Mouse (Mus musculus) hindbrain, embryonic 12.5 days (tissue): ENCODE results near the gene Pan2. TPM values are rescaled to one million over a fixed set of nuclear protein-coding genes. Genes with fewer than 3 reads are reported as not detected.

ENCODE experiments used
- ATAC-seq: fragments of 200-750 bp; cut with Nextera tagmentation; 2 replicates; pipeline ENCODE4 v1.8.0; 2017; ENCODE audit warnings: moderate TSS enrichment; ENCODE audit not compliant: low FRiP score
- H3K27ac ChIP-seq: fragments of 300-500 bp; sonication (generic); 2 replicates; pipeline ENCODE4 v1.5.1; 2016; ENCODE audit warnings: mild to moderate bottlenecking
- H3K27me3 ChIP-seq: fragments of 300-500 bp; sonication (generic); 2 replicates; pipeline ENCODE4 v1.6.1; 2016; ENCODE audit warnings: mild to moderate bottlenecking
- H3K36me3 ChIP-seq: fragments of 300-500 bp; sonication (generic); 2 replicates; pipeline ENCODE4 v1.6.1; 2016; ENCODE audit warnings: mild to moderate bottlenecking
- H3K4me1 ChIP-seq: fragments of 300-500 bp; sonication (generic); 2 replicates; pipeline ENCODE4 v1.6.1; 2016
- H3K4me2 ChIP-seq: fragments of 300-500 bp; sonication (generic); replicated peaks from 2 replicates; pipeline ENCODE4 v1.6.1; 2016; ENCODE audit warnings: mild to moderate bottlenecking
- H3K4me3 ChIP-seq: fragments of 300-500 bp; sonication (generic); 2 replicates; pipeline ENCODE4 v1.5.1; 2016; ENCODE audit warnings: mild to moderate bottlenecking
- H3K9ac ChIP-seq: fragments of 300-500 bp; sonication (generic); 2 replicates; pipeline ENCODE4 v1.6.1; 2016; ENCODE audit warnings: mild to moderate bottlenecking, moderate library complexity
- H3K9me3 ChIP-seq: fragments of 300-500 bp; sonication (generic); replicated peaks from 2 replicates; pipeline ENCODE4 v1.6.1; 2016; ENCODE audit warnings: mild to moderate bottlenecking
- WGBS: fragments of 180-500 bp; shearing (Covaris S2); methylation state at CpG from one replicate; pipeline ENCODE4 v1.1.7; 2016; 5-methylcytosine and 5-hydroxymethylcytosine counted together
- polyA plus RNA-seq: library from polyadenylated mRNA; unstranded; fragments of >200 nt; fragmentation: Nextera tagmentation; extraction: Ambion mirVana; gene quantifications from 2 replicates; pipeline ENCODE4 v1.2.1, GENCODE M21; 2016

Pan2 gene
- polyA plus RNA-seq, 1 experiment from 2014 or later, result 34.1 TPM

DNA sequence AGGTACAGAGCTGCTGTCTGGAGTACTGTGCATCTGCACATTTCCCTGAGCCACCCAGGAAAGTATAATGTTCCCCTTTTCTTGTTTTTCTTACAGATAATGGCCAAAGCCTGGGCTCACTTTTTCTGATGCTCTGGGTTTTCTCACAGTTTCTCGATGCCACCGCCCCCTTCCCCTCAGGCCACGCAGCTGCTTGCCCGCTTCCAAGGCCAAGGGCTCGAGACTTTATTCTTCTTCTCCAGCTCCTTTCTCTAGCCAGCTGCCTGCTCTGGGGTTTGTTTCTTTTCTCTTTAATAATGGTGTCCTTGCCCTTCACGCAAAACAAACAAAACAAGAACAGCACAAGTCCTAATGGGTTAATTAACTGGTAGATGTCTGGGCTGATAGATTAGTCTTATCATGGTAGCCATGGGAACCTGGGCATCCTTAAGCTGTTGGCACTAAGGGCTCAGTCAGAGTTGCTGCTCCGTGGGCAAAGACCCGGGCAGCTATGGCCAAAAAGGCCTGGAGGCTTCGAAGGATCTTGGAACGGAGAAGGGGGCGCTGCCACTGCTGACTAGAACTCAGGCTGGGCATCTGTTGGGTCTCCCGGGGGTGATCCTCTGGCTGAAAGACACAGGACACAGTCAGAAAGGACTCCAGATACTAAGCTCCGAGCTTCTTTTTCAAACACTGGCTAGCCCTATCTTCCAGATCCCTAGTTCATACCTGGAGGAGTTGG lies 6.6 kb upstream of the Pan2 start:
- Histone ChIP-seq H3K27ac (no peak overlapping the region), H3K4me2 (no peak overlapping the region), H3K27me3 (peaks cover 3% of the 10 kb centered on the region; the same call in 1 of the 2 replicates), H3K9ac (no peak overlapping the region), H3K4me1 (peaks cover 3% of the 10 kb centered on the region; the same call in 1 of the 2 replicates), H3K36me3 (peaks cover 14% of the 10 kb centered on the region), H3K4me3 (no peak overlapping the region), H3K9me3 (no peaks in the 10 kb centered on the region)
- no peak for ATAC-seq
- whole genome bisulfite sequencing, result 69% methylated on average over 13 of the region's 13 CpGs

DNA sequence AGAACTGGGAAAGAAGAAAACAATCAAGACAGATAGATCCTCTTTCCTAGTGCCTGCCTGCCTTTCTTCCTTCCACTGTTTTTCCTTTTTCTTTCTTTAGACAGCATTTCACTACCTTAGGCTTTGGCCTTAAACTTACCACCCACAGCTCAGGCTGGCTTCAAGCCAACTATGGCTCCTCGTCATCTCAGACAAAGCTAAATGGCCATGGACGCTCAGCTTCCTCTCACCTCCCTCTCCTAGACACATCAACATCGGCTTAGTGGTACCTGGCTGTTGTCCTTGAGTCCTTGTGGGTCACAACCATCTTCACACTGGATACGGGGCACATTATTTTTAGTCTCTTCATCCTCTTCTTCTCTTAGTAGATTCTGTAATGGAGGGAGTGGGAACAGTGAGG lies 5.9 kb upstream of the Pan2 start:
- Histone ChIP-seq H3K9me3 (no peaks in the 10 kb centered on the region), H3K4me2 (no peak overlapping the region), H3K4me3 (no peak overlapping the region), H3K27me3 (peaks cover 3% of the 10 kb centered on the region; the same call in 1 of the 2 replicates), H3K9ac (no peak overlapping the region), H3K4me1 (peaks cover 5% of the 10 kb centered on the region), H3K36me3 (peaks cover 9% of the 10 kb centered on the region; the same call in 1 of the 2 replicates), H3K27ac (no peak overlapping the region)
- ATAC-seq, result no peak
- WGBS, result 75% methylated on average over 4 of the region's 4 CpGs

DNA sequence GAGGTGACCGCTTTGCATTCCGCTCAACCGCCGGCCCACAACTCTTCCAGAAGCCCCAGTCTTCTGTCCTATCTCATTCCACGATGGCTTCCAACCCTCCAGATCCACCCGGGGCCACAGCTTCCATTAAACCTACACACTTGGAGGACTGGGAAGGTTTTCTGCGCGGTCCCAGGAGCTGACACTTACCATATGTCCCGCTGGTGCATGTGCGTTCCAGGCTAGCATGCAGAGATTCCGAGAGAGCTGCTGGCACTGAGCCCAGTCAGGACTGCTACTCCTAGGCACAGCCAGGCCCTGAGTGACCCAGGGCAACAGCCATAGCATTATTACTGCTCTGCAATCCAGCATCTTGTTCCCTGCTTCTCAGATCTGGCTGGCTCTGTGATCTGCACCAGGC lies 5.5 kb upstream of the Pan2 start:
- Histone ChIP-seq H3K36me3 (peaks cover 5% of the 10 kb centered on the region; the same call in 1 of the 2 replicates), H3K4me3 (no peak overlapping the region), H3K9me3 (no peaks in the 10 kb centered on the region), H3K4me1 (peaks cover 9% of the 10 kb centered on the region), H3K27ac (no peak overlapping the region), H3K4me2 (no peak overlapping the region), H3K27me3 (peaks cover 3% of the 10 kb centered on the region; the same call in 1 of the 2 replicates), H3K9ac (no peak overlapping the region)
- no peak for ATAC-seq
- 87% methylated on average over 11 of the region's 11 CpGs for WGBS

DNA sequence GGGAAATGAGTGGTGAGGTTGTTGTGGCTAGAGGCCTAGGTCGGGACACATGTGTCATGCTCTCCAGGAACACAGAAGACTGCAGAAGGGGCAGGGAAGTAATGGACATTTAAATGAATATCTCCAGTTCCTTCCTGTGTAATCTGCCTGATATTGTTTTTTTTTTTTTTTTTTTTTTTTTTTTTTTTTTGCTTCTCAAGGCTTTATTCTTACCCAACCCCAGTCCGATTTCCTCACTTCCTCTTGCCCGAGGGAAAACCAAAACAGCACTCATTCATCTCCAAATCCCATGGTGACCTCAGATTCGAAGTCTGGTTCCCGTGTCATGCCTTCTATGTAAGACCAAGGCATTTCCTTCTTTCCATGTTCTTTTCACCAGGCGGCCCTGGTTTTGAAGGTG lies 4.9 kb upstream of the Pan2 start:
- WGBS, result 77% methylated on average over 6 of the region's 6 CpGs

DNA sequence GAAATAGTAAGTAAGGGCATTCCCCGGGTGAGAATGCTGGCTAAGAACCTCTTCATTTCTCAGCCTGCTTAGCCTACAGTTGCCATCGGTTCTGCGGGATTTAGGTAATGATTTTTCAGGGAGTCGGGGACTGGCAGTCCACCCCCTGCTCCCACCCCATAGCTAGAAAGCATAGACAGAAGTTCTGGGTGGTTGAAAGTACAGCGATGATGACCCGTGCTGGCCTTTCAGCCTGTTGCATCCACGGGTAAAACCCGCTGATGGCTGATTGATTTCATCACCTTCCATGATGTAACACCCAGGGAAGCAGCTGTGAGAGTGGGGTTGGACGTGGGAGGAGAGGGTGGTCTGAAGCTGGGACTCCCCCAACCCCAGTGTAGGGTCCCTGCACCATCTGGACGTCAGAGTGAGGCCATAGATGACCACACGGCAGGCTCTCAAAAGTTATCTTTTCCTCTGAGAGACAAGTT lies 4.4 kb upstream of the Pan2 start, which contains the start of gene Il23a:
Gene Il23a (minus strand): TSS at position 51 of the 470 bp plus-strand sequence.
- no peaks in the 10 kb centered on the region for H3K36me3 ChIP-seq
- H3K4me3 ChIP-seq, result no peak within 1 kb of the TSS
- ATAC-seq, result no peak
- H3K4me2 ChIP-seq, result no peak within 1 kb of the TSS
- H3K4me1 ChIP-seq, result peaks cover 9% of the 10 kb centered on the region
- peaks cover 3% of the 10 kb centered on the region; the same call in 1 of the 2 replicates for H3K27me3 ChIP-seq
- no peak within 1 kb of the TSS for H3K27ac ChIP-seq
- H3K9me3 ChIP-seq, result no peaks in the 10 kb centered on the region
- no peak within 1 kb of the TSS for H3K9ac ChIP-seq
- 83% methylated on average over 11 of the region's 11 CpGs for WGBS

More for the DNA sequence above, 4.9 kb upstream of the Pan2 start:
- no peak overlapping the region for H3K27ac ChIP-seq
- H3K9ac ChIP-seq, result no peak overlapping the region
- no peak for ATAC-seq
- H3K4me2 ChIP-seq, result no peak overlapping the region
- H3K27me3 ChIP-seq, result peaks cover 3% of the 10 kb centered on the region; the same call in 1 of the 2 replicates
- no peaks in the 10 kb centered on the region for H3K9me3 ChIP-seq
- no peak overlapping the region for H3K4me3 ChIP-seq
- H3K4me1 ChIP-seq, result peaks cover 9% of the 10 kb centered on the region
- no peaks in the 10 kb centered on the region for H3K36me3 ChIP-seq

DNA sequence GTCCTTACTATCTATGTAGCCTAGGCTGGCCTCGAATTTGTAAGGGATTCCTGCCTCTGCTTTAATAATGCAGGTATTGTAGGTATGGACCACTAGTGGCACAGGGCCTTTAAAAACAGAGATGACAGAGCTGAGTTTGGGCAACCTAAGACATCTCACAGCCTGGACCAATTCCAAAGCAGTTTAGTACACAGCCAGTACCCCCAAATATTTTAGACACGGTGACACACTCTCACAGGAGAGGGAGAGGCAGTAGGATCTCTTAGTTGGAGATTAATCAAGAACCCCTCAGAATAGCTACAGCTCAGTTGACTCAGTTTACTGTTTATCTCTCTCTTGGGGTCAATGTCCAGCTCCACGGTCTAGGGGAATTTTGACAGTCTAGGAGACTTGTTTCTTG lies 778 bp upstream of the Pan2 start:
- Histone ChIP-seq H3K36me3 (no peaks in the 10 kb centered on the region), H3K4me3 (peak overlapping the region; percentile 56), H3K4me1 (peaks cover 16% of the 10 kb centered on the region), H3K9ac (peak overlapping the region; percentile 86), H3K4me2 (peak overlapping the region; percentile 66), H3K9me3 (no peaks in the 10 kb centered on the region), H3K27ac (peak overlapping the region; percentile 97), H3K27me3 (peaks cover 3% of the 10 kb centered on the region; the same call in 1 of the 2 replicates)
- whole genome bisulfite sequencing, result 36% methylated on average over 3 of the region's 3 CpGs
- ATAC-seq, result no peak

DNA sequence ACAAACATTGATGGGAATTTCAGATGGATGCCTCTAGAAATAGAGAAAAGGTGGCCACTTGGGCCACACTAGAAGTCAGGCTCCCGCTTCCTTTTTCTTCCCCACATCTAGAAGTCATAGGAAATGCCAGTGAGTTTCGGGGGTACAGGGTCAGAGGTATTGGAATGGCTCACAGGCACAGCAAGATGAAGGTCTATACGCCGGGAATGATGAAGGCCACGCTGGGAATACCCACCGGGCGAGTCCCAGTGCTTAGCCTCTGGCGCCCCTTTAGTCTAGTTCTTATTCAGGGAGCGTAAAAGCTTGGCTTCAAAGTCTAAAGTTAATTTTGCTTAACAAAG lies 380 bp upstream of the Pan2 start:
- 3% methylated on average over 9 of the region's 9 CpGs for whole genome bisulfite sequencing
- Histone ChIP-seq H3K4me2 (peak overlapping the region; percentile 66), H3K36me3 (0 out of 2 replicates have a peak, but pooled peaks cover under 1% of the 10 kb centered on the region), H3K9me3 (no peaks in the 10 kb centered on the region), H3K4me1 (peaks cover 16% of the 10 kb centered on the region), H3K27ac (peak overlapping the region; percentile 97), H3K4me3 (peak overlapping the region; percentile 56), H3K9ac (peak overlapping the region; percentile 86), H3K27me3 (0 out of 2 replicates have a peak, but pooled peaks cover 3% of the 10 kb centered on the region)
- peak; percentile 51 for ATAC-seq

DNA sequence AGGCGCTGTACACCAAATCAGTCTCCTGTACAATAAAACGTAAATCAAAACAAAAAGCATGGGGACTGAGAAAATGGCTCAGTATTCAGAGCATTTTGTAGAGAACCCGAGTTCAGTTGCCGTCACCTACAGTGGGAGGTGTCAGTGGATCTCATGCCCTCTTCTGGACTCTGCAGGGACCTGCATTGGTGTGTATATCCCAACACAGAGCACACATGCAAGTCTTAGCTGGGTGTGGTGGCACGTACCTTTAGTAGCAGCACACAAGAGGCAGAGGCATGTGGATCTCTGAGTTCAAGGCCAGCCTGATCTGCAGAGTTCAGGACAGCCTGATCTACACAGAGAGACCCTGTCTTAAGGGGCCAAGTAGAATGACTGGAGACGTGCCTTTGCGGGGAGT lies 6.5 kb downstream of the Pan2 start:
- peaks cover 58% of the 10 kb centered on the region for H3K36me3 ChIP-seq
- H3K4me2 ChIP-seq, result no peak overlapping the region
- 0 out of 2 replicates have a peak overlapping the region, but pooled peaks have one; percentile 30 for H3K27ac ChIP-seq
- WGBS, result 91% methylated on average over 7 of the region's 7 CpGs
- H3K9ac ChIP-seq, result no peak overlapping the region
- ATAC-seq, result no peak
- H3K27me3 ChIP-seq, result no peaks in the 10 kb centered on the region
- no peaks in the 10 kb centered on the region for H3K9me3 ChIP-seq
- peaks cover under 1% of the 10 kb centered on the region; the same call in 1 of the 2 replicates for H3K4me1 ChIP-seq
- H3K4me3 ChIP-seq, result no peak overlapping the region

DNA sequence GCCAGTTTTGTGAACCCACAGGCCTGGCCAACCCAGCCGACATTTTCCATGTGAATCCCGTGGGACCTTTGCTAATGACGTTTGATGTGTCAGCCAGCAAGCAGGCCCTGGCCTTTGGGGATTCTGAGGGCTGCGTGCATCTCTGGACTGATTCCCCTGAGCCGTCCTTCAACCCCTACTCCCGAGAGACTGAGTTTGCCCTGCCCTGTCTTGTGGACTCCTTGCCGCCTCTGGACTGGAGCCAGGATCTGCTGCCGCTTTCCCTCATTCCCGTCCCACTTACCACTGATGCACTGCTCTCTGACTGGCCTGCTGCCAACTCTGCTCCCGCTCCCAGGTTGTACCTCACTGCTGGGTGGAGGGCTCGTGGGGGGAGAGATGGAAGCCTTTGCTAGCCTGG lies 7.0 kb downstream of the Pan2 start:
- H3K9ac ChIP-seq, result no peak overlapping the region
- H3K36me3 ChIP-seq, result peaks cover 63% of the 10 kb centered on the region
- ATAC-seq, result no peak
- H3K27ac ChIP-seq, result peak overlapping the region; percentile 30; the same call in 1 of the 2 replicates
- H3K9me3 ChIP-seq, result no peaks in the 10 kb centered on the region
- H3K4me3 ChIP-seq, result no peak overlapping the region
- no peaks in the 10 kb centered on the region for H3K4me1 ChIP-seq
- H3K4me2 ChIP-seq, result no peak overlapping the region
- 75% methylated on average over 11 of the region's 11 CpGs for WGBS
- no peaks in the 10 kb centered on the region for H3K27me3 ChIP-seq

DNA sequence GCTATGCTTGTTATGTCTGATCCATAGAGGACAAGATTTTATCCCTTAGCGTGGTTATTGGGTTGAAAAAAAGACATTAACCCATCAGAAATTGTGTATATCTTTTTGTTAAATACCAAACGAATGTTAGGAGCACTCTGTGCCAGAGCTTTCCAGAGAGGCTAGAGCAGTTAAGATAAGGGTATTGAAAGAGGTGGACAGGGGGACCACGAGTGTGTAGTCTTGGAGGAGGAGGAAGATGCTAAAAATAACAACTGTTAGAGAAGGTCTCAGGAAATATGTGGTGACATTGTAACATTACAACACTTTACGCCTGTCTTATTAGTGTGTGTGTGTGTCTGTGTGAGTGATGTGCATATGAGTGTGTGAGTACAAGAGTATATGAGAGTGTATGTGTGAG lies 7.8 kb downstream of the Pan2 start:
- H3K27ac ChIP-seq, result no peak overlapping the region
- no peaks in the 10 kb centered on the region for H3K27me3 ChIP-seq
- H3K36me3 ChIP-seq, result peaks cover 71% of the 10 kb centered on the region
- ATAC-seq, result no peak
- no peaks in the 10 kb centered on the region for H3K9me3 ChIP-seq
- no peak overlapping the region for H3K9ac ChIP-seq
- WGBS, result 93% methylated on average over 4 of the region's 4 CpGs
- no peak overlapping the region for H3K4me2 ChIP-seq
- H3K4me1 ChIP-seq, result no peaks in the 10 kb centered on the region
- no peak overlapping the region for H3K4me3 ChIP-seq

DNA sequence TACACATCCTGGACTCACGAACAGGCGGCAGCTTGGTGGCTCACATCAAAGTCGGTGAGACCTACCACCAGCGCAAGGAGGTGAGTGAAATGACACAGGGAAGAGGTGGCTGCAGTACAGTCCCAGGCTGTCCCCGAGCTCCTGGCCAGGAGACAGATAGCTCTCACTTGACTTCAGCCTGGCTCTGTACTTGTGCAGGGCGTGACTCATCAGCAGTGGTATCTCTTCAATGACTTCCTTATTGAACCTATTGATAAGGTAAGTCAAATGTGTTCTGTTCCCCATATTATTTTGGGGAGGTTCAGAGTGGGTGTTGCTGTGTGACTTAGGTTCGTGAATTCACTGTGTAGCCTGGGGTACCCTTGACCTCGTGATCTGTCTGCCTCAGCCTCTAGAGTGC lies 12.4 kb downstream of the Pan2 start:
- no peaks in the 10 kb centered on the region for H3K9me3 ChIP-seq
- H3K9ac ChIP-seq, result no peak overlapping the region
- WGBS, result 91% methylated on average over 8 of the region's 8 CpGs
- no peaks in the 10 kb centered on the region for H3K4me1 ChIP-seq
- no peak for ATAC-seq
- H3K36me3 ChIP-seq, result peaks cover 85% of the 10 kb centered on the region
- H3K27me3 ChIP-seq, result no peaks in the 10 kb centered on the region
- H3K4me2 ChIP-seq, result no peak overlapping the region
- H3K27ac ChIP-seq, result no peak overlapping the region
- no peak overlapping the region for H3K4me3 ChIP-seq

DNA sequence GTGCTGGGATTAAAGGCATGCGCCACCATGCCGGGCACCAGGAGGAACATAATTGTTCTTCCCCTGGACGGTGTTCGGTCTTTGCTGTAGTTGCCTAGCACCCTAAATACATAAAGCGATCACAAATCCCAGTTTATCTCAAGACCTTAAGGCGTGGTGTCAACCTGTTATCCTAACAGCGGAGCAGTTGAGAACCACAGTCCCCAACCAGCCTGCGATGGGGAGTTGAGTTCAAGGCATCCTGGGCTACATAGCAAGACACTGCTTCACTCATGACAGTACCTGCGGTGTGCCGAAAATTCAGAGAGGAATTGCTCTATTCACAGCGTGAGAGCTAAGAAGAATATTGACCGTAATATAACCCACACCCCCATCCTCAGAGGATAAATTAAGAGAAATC lies 18.5 kb downstream of the Pan2 start:
- H3K4me2 ChIP-seq, result peak overlapping the region; percentile 76
- H3K9me3 ChIP-seq, result no peaks in the 10 kb centered on the region
- peaks cover 49% of the 10 kb centered on the region for H3K36me3 ChIP-seq
- no peaks in the 10 kb centered on the region for H3K27me3 ChIP-seq
- H3K27ac ChIP-seq, result peak overlapping the region; percentile 44; the same call in 1 of the 2 replicates
- peak overlapping the region; percentile 45; the same call in 1 of the 2 replicates for H3K9ac ChIP-seq
- ATAC-seq, result no peak
- peak overlapping the region; percentile 60; the same call in 1 of the 2 replicates for H3K4me3 ChIP-seq
- H3K4me1 ChIP-seq, result peaks cover 17% of the 10 kb centered on the region
- WGBS, result 61% methylated on average over 12 of the region's 12 CpGs
